Mouse (Mus musculus): Measurements from ENCODE around the gene Cldn9. TPM values are rescaled to one million over a fixed set of nuclear protein-coding genes. Genes with fewer than 3 reads are reported as not detected.
A peak's percentile ranks its signal among the peaks of the same experiment; 100 is the strongest.

Cldn9 gene
- polyA plus RNA-seq, 1 experiment from 2014 or later: 3.0 TPM

GRCm38 (mm10) chr17:23671519-23671918 is 12.3 kb downstream of the Cldn9 start:
- Histone ChIP-seq H3K4me1 (ENCODE audit: control insufficient read depth, insufficient read depth, low read length) (peaks cover 27% of the 10 kb centered on the region; the same call in 1 of the 2 replicates), H3K4me3 (ENCODE audit: low read depth, low read length) (no peak overlapping the region), H3K27ac (ENCODE audit: low read length) (no peak overlapping the region), H3K36me3 (ENCODE audit: control insufficient read depth, insufficient read depth, low read length) (peaks cover 28% of the 10 kb centered on the region), H3K9me3 (ENCODE audit: control insufficient read depth, low read depth, low read length) (no peaks in the 10 kb centered on the region), H3K27me3 (ENCODE audit: control insufficient read depth, insufficient read depth, low read length) (no peaks in the 10 kb centered on the region), H3K9ac (replicated peaks; ENCODE audit: low read depth, low read length) (no peak overlapping the region), H3K4me2 (replicated peaks; ENCODE audit: low read depth, low read length) (no peak overlapping the region)
- 97% methylated on average over 3 of the region's 3 CpGs for WGBS
- ATAC-seq (ENCODE audit: insufficient number of reproducible peaks, insufficient read depth, low FRiP score, low read depth): no peak

GRCm38 (mm10) chr17:23670516-23671074 is 13.2 kb downstream of the Cldn9 start:
- Histone ChIP-seq H3K27me3 (ENCODE audit: control insufficient read depth, insufficient read depth, low read length) (no peaks in the 10 kb centered on the region), H3K4me1 (ENCODE audit: control insufficient read depth, insufficient read depth, low read length) (peaks cover 18% of the 10 kb centered on the region; the same call in 1 of the 2 replicates), H3K9me3 (ENCODE audit: control insufficient read depth, low read depth, low read length) (no peaks in the 10 kb centered on the region), H3K4me3 (ENCODE audit: low read depth, low read length) (no peak overlapping the region), H3K4me2 (replicated peaks; ENCODE audit: low read depth, low read length) (no peak overlapping the region), H3K9ac (replicated peaks; ENCODE audit: low read depth, low read length) (no peak overlapping the region), H3K36me3 (ENCODE audit: control insufficient read depth, insufficient read depth, low read length) (peaks cover 29% of the 10 kb centered on the region), H3K27ac (ENCODE audit: low read length) (no peak overlapping the region)
- ATAC-seq (ENCODE audit: insufficient number of reproducible peaks, insufficient read depth, low FRiP score, low read depth): no peak
- WGBS: 86% methylated on average over 7 of the region's 7 CpGs

GRCm38 (mm10) chr17:23665511-23665910 is 18.3 kb downstream of the Cldn9 start:
- WGBS: 84% methylated on average over 14 of the region's 14 CpGs
- H3K4me1 ChIP-seq (ENCODE audit: control insufficient read depth, insufficient read depth, low read length): no peaks in the 10 kb centered on the region
- no peak overlapping the region for H3K9ac ChIP-seq (replicated peaks; ENCODE audit: low read depth, low read length)
- H3K4me2 ChIP-seq (replicated peaks; ENCODE audit: low read depth, low read length): no peak overlapping the region
- no peak overlapping the region for H3K4me3 ChIP-seq (ENCODE audit: low read depth, low read length)
- H3K36me3 ChIP-seq (ENCODE audit: control insufficient read depth, insufficient read depth, low read length): peaks cover 29% of the 10 kb centered on the region
- no peak overlapping the region for H3K27ac ChIP-seq (ENCODE audit: low read length)
- H3K9me3 ChIP-seq (ENCODE audit: control insufficient read depth, low read depth, low read length): no peaks in the 10 kb centered on the region
- no peak for ATAC-seq (ENCODE audit: insufficient number of reproducible peaks, insufficient read depth, low FRiP score, low read depth)
- H3K27me3 ChIP-seq (ENCODE audit: control insufficient read depth, insufficient read depth, low read length): peaks cover 9% of the 10 kb centered on the region

GRCm38 (mm10) chr17:23664556-23665021 is 19.2 kb downstream of the Cldn9 start:
- Histone ChIP-seq H3K4me2 (replicated peaks; ENCODE audit: low read depth, low read length) (no peak overlapping the region), H3K27me3 (ENCODE audit: control insufficient read depth, insufficient read depth, low read length) (peaks cover 16% of the 10 kb centered on the region), H3K4me3 (ENCODE audit: low read depth, low read length) (no peak overlapping the region), H3K4me1 (ENCODE audit: control insufficient read depth, insufficient read depth, low read length) (no peaks in the 10 kb centered on the region), H3K9me3 (ENCODE audit: control insufficient read depth, low read depth, low read length) (no peaks in the 10 kb centered on the region), H3K27ac (ENCODE audit: low read length) (no peak overlapping the region), H3K36me3 (ENCODE audit: control insufficient read depth, insufficient read depth, low read length) (peaks cover 22% of the 10 kb centered on the region), H3K9ac (replicated peaks; ENCODE audit: low read depth, low read length) (no peak overlapping the region)
- 10% methylated on average over 5 of the region's 5 CpGs for WGBS
- ATAC-seq (ENCODE audit: insufficient number of reproducible peaks, insufficient read depth, low FRiP score, low read depth): no peak

GRCm38 (mm10) chr17:23661526-23661925 is 22.3 kb downstream of the Cldn9 start:
- Histone ChIP-seq H3K9me3 (ENCODE audit: control insufficient read depth, low read depth, low read length) (no peaks in the 10 kb centered on the region), H3K9ac (replicated peaks; ENCODE audit: low read depth, low read length) (no peak overlapping the region), H3K27ac (ENCODE audit: low read length) (no peak overlapping the region), H3K4me3 (ENCODE audit: low read depth, low read length) (no peak overlapping the region), H3K4me1 (ENCODE audit: control insufficient read depth, insufficient read depth, low read length) (no peaks in the 10 kb centered on the region), H3K36me3 (ENCODE audit: control insufficient read depth, insufficient read depth, low read length) (peaks cover 1% of the 10 kb centered on the region), H3K27me3 (ENCODE audit: control insufficient read depth, insufficient read depth, low read length) (peaks cover 18% of the 10 kb centered on the region), H3K4me2 (replicated peaks; ENCODE audit: low read depth, low read length) (peak overlapping the region; percentile 52; the same call in 1 of the 2 replicates)
- no peak for ATAC-seq (ENCODE audit: insufficient number of reproducible peaks, insufficient read depth, low FRiP score, low read depth)
- WGBS: 5% methylated on average over 9 of the region's 9 CpGs

GRCm38 (mm10) chr17:23660876-23661200 is 23.0 kb downstream of the Cldn9 start:
- Histone ChIP-seq H3K9ac (replicated peaks; ENCODE audit: low read depth, low read length) (no peak overlapping the region), H3K27ac (ENCODE audit: low read length) (no peak overlapping the region), H3K36me3 (ENCODE audit: control insufficient read depth, insufficient read depth, low read length) (no peaks in the 10 kb centered on the region), H3K9me3 (ENCODE audit: control insufficient read depth, low read depth, low read length) (no peaks in the 10 kb centered on the region), H3K27me3 (ENCODE audit: control insufficient read depth, insufficient read depth, low read length) (peaks cover 18% of the 10 kb centered on the region), H3K4me3 (ENCODE audit: low read depth, low read length) (peak overlapping the region; percentile 26), H3K4me2 (replicated peaks; ENCODE audit: low read depth, low read length) (peak overlapping the region; percentile 52), H3K4me1 (ENCODE audit: control insufficient read depth, insufficient read depth, low read length) (no peaks in the 10 kb centered on the region)
- ATAC-seq (ENCODE audit: insufficient number of reproducible peaks, insufficient read depth, low FRiP score, low read depth): peak; percentile 39; the same call in 1 of the 2 replicates
- WGBS: 2% methylated on average over 14 of the region's 14 CpGs

- no peaks in the 10 kb centered on the region for H3K36me3 ChIP-seq (ENCODE audit: control insufficient read depth, insufficient read depth, low read length)
- peaks cover 18% of the 10 kb centered on the region for H3K27me3 ChIP-seq (ENCODE audit: control insufficient read depth, insufficient read depth, low read length)
- H3K9ac ChIP-seq (replicated peaks; ENCODE audit: low read depth, low read length): 0 out of 2 replicates have a peak within 1 kb of the TSS, but pooled peaks have one; percentile 3
- no peaks in the 10 kb centered on the region for H3K9me3 ChIP-seq (ENCODE audit: control insufficient read depth, low read depth, low read length)
- peak within 1 kb of the TSS; percentile 26 for H3K4me3 ChIP-seq (ENCODE audit: low read depth, low read length)
- peak; percentile 47 for ATAC-seq (ENCODE audit: insufficient number of reproducible peaks, insufficient read depth, low FRiP score, low read depth)
- 7% methylated on average over 27 of the region's 27 CpGs for WGBS
- H3K4me1 ChIP-seq (ENCODE audit: control insufficient read depth, insufficient read depth, low read length): no peaks in the 10 kb centered on the region
- peak within 1 kb of the TSS; percentile 52 for H3K4me2 ChIP-seq (replicated peaks; ENCODE audit: low read depth, low read length)
- no peak within 1 kb of the TSS for H3K27ac ChIP-seq (ENCODE audit: low read length)
Measured at GRCm38 (mm10) chr17:23660117-23660875, 23.5 kb downstream of the Cldn9 start, which contains the start of gene Bicdl2. TSS of gene Bicdl2 (plus strand) at chr17:23660506.

GRCm38 (mm10) chr17:23658450-23658849 is 25.4 kb downstream of the Cldn9 start:
- no peaks in the 10 kb centered on the region for H3K9me3 ChIP-seq (ENCODE audit: control insufficient read depth, low read depth, low read length)
- no peak for ATAC-seq (ENCODE audit: insufficient number of reproducible peaks, insufficient read depth, low FRiP score, low read depth)
- no peak overlapping the region for H3K9ac ChIP-seq (replicated peaks; ENCODE audit: low read depth, low read length)
- peaks cover 18% of the 10 kb centered on the region for H3K27me3 ChIP-seq (ENCODE audit: control insufficient read depth, insufficient read depth, low read length)
- H3K36me3 ChIP-seq (ENCODE audit: control insufficient read depth, insufficient read depth, low read length): no peaks in the 10 kb centered on the region
- H3K4me2 ChIP-seq (replicated peaks; ENCODE audit: low read depth, low read length): no peak overlapping the region
- H3K4me3 ChIP-seq (ENCODE audit: low read depth, low read length): no peak overlapping the region
- no peak overlapping the region for H3K27ac ChIP-seq (ENCODE audit: low read length)
- H3K4me1 ChIP-seq (ENCODE audit: control insufficient read depth, insufficient read depth, low read length): no peaks in the 10 kb centered on the region
- 92% methylated on average over 3 of the region's 3 CpGs for WGBS

All from stomach, embryonic 14.5 days (tissue).